ENCODE assay signal across 10 mouse cellular contexts in genomic region chr1:59734076-59734475, GRCm38 (mm10).
A peak's percentile ranks its signal among the peaks of the same experiment; 100 is the strongest.
DNase-seq lines count a peak whose midpoint lies in the region.
"Had no signal": no experiment of that assay in that cellular context is flagged by ENCODE, and none has a peak within 500 bp of the region (broad histone marks: within the 10 kb centered on the region; RNA-seq: fewer than 3 reads in every experiment).

No protein-coding gene starts in this region.

- DNase-seq in kidney, postnatal 4 days = peak; percentile 4 to 18
- no peak for DNase-seq in kidney, adult 18-20 months
- peak; percentile 48 for DNase-seq in brain, adult 2 months (ENCODE audit: low read depth, low spot score)
- DNase-seq in frontal cortex, postnatal 14 days (ENCODE audit: low spot score in 2 of 2) = peak; percentile 8 to 12
- DNase-seq in lung, postnatal 25 days (ENCODE audit: low spot score) = peak; percentile 39
- no peak for DNase-seq in thymus, postnatal 25 days
- no peak for DNase-seq in kidney, postnatal 25 days
- DNase-seq: cerebellum, adult 9-11 months; liver; thymus, postnatal 14 days had no signal

Comparison
In these comparisons a context has a peak if more than half of its experiments do, and no peak if none do; other contexts are left out.
1. DNase-seq: peak in kidney, postnatal 4 days (2 of 2), brain, adult 2 months (single experiment), frontal cortex, postnatal 14 days (2 of 2) and lung, postnatal 25 days (single experiment); none in kidney, adult 18-20 months (single experiment), thymus, postnatal 25 days (single experiment) and kidney, postnatal 25 days (0 of 2).